Mouse (Mus musculus) hindlimb bud, embryonic 11.5 days (tissue): ENCODE measurements around the gene Tdp1.

Source experiments
- DNase-seq: peaks from one replicate; pipeline ENCODE4 v3.0.0-alpha.2; 2012; ENCODE audit warnings: low read depth, low spot score; ENCODE audit errors: extremely low spot score

Gene Tdp1

DNA sequence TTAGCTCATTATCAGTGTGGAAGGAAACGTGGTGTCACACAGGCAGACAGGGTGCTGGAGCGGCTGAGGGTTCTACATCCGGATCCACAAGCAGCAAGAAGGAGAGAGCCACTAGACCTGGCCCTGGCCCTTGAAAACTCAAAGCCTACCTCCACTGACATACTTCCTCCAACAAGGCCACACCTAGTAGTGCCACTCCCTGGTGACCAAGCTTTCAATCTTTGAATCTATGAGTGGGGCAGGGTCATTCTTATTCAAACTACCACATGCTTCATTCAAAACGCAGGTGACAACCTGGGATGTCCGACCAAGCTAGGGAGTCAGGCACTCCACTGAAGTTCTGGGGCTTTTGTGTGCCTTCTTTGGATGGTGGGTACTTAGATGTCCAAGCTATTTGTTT, 115.4 kb downstream of the Tdp1 start:
- no peak for DNase-seq

DNA sequence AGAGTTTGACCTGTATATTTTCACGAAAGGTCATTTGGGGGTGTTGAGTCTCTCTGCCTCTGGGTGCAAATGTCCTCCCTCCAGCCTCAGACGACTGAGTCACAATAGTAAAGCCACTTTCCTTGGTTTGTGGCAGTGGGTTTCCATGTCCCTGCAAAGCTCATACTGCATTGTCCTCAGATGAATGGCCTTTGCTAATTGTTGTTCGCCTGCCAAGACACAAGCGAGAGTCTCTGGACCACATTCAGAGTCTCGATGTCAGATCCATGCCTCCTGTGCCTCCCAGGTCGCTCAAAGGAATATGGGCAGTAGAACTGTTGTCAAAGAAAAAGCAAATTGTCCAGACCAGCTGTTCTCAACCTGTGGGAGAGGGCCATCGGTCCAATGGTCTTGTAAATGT, 116.1 kb downstream of the Tdp1 start:
- no peak for DNase-seq

DNA sequence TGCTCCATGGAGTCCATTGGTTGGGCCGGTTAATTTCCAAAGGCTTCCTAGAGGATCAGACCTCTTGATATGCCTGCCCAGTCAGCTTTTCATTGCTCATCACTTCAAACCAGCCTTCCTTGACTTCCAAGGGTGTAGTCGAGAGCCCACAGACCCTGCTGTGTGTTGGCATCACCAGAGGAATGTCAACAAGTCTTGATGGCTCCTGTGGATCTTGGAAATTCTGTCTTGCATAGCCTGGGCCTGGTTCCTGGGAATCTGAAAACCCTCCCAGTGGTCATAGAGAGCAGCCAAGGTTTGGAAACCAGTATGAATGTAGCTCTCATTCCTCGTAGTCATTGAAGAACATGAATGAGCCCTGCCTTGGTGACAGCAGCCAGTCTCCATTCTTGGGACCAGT, 116.9 kb downstream of the Tdp1 start:
- no peak for DNase-seq

DNA sequence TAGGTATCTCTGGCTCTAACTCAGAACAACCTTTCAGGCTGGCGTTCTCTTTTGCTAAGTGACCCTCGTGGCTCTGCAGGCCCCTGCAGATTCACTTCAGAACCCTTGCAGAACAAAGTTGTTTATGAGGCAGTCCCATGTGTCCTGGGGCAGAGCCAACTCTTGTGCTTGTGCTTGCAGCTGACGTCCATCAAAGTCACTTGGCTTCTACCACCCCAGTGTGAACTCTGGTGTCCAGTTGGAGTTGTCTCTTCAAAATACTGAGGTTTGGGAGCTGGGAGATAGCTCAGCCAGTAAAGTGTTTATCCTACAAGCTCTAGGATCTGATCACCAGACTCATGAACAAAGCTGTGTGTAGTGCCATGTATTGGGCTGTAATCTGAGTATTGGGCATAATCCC, 117.6 kb downstream of the Tdp1 start:
- DNase-seq = no peak

DNA sequence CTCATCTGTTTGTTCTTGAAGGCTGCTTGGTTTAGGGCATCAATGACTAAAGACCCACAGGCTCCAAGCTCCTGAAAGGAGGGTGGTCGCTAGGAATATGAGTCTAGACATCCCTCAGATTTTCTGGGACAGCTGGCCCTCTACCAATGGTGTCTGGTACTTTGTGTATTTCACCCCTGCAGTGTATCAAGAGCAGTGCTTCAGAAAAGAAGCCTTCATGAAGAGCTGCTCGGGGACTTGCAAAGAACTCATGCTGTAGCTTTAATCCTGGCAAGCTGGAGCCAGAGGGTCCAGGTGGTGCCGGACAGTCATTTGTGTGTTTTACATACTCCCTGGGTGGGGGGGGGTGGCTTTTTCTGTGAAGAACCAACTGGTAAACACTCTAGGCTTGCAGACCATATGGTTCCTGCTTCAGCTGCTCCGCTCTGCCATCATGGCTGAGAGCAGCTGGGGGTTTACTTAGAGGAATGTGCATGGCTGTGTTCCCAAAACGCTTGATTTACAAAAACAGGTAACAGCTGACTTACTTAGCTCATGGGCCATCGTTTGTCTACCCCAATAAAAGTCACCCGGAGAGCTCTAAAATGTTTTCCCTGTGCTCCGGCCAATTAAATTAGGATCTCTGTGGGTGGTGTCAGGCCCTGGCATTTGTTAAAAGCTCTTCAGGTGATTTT, 118.7 kb downstream of the Tdp1 start:
- peak; percentile 31 for DNase-seq
